Mouse (Mus musculus) ES-Bruce4 (cell line): ENCODE results near the gene Arl4a.

ENCODE experiments used
- CTCF ChIP-seq: IDR thresholded peaks from one replicate; pipeline ENCODE4 v1.8.1; 2011; ENCODE audit warnings: low read depth, low read length
- EP300 ChIP-seq: IDR thresholded peaks from 2 replicates; pipeline ENCODE4 v1.6.1; 2011; ENCODE audit warnings: low read depth, low read length; ENCODE audit not compliant: insufficient read depth
- POLR2A ChIP-seq: IDR thresholded peaks from one replicate; pipeline ENCODE4 v1.8.1; 2011; ENCODE audit warnings: low read length; ENCODE audit not compliant: insufficient read depth

DNA sequence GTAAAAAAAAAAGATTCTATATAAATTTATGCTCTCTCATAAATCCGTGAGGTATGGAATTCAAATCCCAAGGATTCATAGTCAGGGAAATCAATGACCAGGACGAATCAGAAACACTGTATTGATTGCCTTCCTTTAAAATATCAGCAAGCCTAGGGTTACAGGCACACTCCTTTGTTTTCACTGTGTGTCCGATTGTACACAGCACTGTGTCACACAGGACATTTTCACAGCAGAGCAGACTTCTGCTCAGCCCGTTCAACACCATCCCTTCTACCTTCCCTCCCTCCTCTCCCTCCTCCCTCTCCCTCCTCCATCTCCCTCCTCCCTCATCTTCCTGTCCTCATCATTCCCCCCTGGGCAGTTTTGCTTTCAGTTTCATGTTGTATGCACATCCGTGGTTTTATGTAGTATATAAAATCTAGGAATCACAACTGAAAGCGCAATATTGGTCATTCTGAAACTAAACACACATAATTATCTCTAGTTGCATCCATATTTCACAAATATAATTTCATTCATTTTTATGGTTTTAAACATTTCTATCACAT, 19.8 kb downstream of the Arl4a start:
- TF ChIP-seq POLR2A (no peak), EP300 (no peak), CTCF (no peak)
